Mouse (Mus musculus) spleen, adult 18-20 months (tissue): Measurements from ENCODE around the gene Bcl11a.

Source experiments
- DNase-seq, 2 experiments: peaks; one replicate each; pipeline ENCODE4 v3.0.0; 2022; ENCODE audit warnings: mixed read lengths in 2 of 2

The Bcl11a gene

DNA sequence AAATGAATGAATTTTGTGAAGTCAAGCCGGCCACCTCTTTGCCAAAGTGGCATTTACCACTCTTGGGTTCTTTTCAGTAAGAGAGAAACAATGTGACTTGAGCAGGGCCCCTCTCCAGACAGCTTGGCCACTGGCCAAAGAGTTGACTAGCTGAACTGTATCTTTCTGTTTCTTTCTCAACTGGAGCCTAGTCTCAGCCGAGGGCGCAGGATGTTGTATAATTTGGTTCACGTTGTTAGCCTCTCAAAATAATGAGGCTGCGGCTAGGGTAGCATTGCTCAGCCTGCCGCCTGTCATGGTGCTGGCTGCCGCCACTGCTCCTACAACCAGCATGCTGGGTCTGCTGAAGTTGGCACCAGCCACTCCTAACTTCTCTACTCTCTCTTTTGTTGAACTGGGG is 84.2 kb downstream of the Bcl11a start:
- no peak for DNase-seq

DNA sequence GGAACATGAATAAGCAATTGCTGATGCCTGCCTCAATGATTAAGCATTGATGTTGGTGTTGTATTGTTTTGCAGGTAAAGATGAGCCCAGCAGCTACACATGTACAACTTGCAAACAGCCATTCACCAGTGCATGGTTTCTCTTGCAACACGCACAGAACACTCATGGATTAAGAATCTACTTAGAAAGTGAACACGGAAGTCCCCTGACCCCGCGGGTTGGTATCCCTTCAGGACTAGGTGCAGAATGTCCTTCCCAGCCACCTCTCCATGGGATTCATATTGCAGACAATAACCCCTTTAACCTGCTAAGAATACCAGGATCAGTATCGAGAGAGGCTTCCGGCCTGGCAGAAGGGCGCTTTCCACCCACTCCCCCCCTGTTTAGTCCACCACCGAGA is 85.2 kb downstream of the Bcl11a start:
- no peak for DNase-seq

DNA sequence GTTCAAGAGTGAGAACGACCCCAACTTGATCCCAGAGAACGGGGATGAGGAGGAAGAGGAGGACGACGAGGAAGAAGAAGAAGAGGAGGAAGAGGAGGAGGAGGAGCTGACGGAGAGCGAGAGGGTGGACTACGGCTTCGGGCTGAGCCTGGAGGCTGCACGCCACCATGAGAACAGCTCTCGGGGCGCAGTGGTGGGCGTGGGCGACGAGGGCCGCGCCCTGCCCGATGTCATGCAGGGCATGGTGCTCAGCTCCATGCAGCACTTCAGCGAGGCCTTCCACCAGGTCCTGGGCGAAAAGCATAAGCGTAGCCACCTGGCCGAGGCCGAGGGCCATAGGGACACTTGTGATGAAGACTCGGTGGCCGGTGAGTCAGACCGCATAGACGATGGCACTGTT is 86.2 kb downstream of the Bcl11a start:
- DNase-seq = no peak

- DNase-seq = no peak
These were observed 93.9 kb downstream of the Bcl11a start for GRCm38 (mm10) chr11:24171675-24172285.

- no peak for DNase-seq
These were observed 94.7 kb downstream of the Bcl11a start for GRCm38 (mm10) chr11:24172585-24172984.

DNA sequence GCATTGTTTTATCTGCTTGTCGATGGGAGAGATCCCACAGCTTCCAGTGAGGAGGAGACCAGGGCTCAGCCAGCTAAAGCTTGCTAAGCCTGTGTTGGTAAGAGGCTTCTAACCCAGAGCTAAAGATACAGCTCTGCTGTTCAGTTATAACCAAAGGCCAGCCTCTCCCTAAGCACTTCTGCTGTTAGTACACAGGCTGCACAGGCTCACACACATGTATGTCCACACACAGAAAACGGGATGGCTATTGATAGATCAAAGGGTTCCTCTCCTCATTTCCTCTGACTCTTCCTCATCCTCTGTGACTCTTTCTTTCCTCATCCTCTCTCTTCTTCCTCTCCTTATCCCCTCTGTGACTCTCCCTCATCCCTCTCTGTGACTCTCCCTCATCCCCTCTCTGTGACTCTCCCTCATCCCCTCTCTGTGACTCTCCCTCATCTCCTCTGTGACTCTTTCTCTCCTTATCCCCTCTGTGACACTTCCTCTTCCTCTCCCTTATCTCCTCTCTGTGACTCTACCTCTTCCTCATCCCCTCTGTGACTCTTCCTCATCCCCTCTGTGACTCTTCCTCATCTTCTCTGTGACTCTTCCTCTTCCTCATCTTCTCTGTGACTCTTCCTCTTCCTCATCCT is 96.4 kb downstream of the Bcl11a start:
- DNase-seq = no peak

GRCm38 (mm10) chr11:24177458-24177857 is 99.6 kb downstream of the Bcl11a start:
- DNase-seq = no peak

DNA sequence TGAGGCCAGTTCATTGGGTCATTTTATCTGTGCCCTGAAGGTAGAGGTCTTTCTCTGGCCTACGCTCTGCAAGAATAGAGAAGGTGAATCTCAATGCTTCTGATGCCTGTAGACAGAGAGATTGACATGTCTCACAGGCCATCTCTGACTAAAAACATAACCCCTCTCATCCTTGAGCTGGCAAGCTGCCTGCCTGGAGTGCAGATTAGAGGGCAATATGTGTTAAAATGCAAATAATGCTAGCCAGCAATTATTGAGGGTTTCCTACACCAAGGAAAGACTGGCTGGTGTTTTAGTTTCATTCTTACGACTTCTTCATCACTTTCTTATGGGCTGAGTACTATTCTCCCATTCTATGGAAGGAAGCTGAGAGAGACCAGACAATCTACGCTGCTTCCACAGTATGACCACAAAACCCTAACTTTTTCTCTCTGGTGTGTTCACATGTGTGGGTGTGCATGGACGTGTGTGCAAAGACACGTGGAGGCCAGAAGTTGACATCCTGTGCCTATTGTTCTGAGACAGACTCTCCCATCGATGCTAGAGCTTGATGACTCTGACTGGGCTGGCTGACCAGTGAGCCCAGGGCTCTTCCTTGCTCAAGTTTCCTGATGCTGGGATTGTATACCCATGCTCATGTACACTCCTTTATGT is 101.1 kb downstream of the Bcl11a start:
- DNase-seq = no peak

GRCm38 (mm10) chr11:24180040-24180439 is 102.2 kb downstream of the Bcl11a start:
- DNase-seq = no peak

- DNase-seq = no peak
These were observed 105.6 kb downstream of the Bcl11a start for GRCm38 (mm10) chr11:24183501-24183900.

DNA sequence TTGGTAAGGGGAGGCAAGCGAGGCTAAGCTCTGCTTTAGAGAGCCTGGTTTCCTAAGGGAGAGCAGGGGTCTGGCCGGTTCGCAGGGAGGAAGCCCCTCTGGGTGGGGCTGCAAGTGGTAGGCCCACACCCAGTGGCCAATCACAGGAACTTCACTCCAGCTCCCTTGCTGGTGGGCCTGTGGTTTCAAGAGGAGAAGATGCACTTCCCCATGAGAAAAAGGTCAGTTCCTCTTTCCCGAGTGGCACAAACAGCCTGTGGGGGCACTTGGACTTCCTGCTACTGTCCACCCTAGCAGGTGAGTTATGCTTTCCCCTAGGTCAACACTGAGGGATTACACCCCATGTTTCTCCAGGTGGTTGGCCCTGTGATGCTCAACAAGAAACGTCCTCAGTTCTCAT is 107.1 kb downstream of the Bcl11a start:
- DNase-seq = peak; percentile 59 to 74

DNA sequence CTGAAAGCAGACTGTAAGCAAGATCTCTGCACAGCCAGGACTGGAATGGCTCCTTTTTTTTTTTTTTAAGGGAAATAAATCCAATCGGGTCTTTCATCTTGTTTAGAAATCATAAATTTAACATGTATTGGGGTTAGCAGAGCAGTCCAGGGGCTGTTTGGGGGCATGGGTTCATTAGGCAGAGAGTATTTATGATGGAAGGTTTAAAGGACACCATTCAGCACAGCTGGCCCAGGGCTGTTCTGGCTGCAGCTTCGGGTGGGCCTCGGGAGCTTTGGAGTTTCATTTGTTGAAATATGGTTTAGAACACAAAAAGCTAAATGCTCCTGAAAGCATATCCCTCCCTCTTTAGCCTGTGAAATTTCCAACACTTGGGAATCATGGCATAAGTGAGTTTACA is 112.6 kb downstream of the Bcl11a start:
- no peak for DNase-seq

DNA sequence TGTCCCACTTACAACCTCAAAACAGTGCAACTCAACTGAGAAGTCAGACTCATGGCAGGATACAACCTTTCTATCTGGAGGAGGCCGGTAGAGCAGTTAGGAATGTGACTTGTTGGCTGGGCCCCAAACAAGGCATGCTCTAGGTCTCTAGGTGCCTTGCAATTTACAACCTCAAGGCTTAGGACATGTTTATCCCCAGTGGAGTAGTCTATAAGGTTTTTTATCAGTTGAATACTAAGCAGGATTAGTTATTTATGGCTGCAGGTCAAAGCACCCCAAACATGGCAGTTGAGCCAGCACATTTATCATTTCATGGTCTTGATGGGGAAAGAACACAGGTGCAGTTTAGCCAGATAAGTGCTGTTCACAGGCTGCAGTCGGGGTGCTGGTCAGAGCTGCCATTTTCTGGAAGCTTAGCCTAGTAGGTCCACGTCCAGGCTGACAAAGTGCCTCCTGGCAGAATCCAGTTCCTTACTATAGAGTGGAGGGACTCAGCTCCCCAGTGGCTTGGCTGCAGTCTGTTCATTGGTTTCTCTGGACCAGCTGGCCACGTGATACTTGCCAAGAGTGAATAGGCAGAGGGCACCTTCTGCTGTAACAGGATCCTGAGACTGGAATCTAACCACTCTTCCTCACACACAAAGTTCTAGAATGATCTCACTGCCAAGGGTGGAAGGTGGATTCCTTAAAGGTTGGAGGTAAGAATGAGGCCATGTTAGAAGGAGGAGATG is 118.8 kb downstream of the Bcl11a start:
- DNase-seq = no peak

GRCm38 (mm10) chr11:24197424-24197823 is 119.6 kb downstream of the Bcl11a start:
- no peak for DNase-seq

DNA sequence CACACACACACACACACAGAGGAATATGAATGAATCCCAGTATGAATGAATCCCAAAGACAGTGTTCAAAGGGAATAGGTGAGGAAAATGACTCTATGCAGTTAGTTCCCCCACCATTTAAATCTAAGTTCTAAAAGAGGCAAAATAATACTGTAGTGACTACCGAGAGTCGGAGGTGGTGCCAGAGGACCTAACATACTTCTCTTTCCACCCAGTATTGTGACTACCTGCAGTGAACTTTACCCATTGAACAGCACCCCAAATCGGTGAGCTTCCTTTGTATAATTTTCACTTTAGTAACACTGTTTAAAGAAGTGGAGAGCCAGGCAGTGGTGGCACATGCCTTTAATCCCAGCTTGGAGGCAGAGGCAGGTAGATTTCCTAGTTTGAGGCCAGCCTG is 121.7 kb downstream of the Bcl11a start:
- no peak for DNase-seq

DNA sequence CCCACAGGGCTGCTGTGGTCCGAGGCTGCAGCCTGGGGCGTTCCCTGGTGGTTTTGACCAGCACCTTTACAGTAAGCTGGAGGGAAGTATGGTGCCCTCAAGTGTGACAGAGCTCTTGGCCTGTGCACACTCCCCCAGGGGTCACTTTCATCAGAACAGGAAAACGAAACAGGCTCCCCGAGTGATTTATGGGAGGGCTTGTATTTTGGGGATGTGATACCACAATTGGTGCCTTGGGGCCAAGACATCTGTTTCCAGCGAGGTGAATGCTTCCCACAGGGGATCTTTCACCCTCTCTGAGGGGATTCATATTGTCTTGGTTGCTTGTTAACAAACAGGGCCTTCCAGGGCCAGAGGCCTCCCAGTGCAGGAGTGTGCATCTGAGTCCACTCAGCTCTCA is 122.5 kb downstream of the Bcl11a start:
- DNase-seq = peak; percentile 46 to 51

DNA sequence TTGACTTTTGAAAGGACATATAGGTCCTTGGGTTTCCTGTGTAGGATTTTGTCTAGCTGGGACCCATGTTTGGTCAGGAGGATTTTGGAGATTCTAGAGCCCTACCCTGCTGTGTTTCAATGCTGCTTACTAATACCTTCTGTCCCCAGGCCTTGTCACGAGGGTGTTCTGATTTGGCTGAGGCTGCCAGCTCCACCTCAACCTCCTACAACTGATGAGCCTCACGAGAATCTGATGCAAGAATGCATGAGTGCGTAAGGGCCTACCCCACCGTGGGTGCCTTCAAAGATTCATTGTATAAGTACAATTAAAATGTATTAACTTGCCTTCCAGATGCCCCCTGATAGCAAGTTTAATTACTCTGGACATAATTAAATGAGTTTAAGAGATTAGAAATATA is 123.4 kb downstream of the Bcl11a start:
- DNase-seq = no peak

DNA sequence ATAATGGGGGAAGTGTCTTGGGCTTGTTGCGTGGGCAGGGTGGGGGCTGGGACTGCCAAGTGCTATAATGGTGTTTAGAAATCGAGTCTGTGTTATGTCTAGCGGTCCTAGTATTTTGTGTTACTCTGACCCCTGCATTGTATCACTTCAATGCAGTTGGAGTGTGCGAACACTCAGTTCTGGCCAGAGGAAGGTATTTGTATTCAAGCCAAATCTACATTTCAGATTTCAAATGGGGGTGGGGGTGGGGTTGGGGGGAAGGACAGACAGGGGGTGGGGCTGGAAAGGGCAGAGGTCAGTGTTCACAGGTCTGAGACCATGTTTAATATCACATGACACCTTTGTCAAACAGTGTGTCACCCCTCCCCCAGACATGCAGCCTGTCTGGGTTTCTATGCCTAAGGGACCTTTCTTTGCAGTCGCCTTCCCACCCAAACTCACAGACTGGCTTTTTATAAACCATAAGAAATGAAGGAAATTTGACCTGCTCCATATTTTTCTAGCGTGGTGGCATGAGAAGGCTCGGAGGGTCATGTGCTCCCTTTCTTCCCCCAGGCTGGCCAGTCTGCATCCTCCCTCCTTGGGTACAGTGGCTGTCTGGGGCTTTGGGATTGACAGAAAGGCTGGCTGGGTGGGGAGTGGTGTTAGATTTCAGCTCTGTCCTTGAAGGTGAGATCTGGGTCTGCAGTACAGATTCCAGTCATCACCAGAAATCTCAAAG is 124.9 kb downstream of the Bcl11a start:
- DNase-seq = no peak

DNA sequence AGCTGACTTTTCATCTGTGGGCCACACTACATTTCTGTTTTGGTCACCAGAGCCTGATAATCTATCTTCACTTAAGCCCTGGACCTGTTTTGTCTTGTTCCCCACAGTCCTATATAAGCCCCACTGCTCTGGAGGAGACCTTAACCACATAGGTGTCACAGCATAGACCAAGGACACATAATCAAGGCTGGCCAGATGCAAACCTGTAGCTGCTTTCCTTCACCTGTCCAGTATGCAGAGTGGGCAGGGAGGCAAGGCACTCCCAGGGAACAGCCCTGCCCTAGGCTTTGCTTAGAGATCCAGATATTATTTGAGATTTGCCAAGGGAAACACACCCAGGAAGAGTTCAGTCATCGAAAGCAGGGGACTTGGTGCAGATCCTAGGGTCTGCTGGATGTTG is 125.6 kb downstream of the Bcl11a start:
- no peak for DNase-seq

DNA sequence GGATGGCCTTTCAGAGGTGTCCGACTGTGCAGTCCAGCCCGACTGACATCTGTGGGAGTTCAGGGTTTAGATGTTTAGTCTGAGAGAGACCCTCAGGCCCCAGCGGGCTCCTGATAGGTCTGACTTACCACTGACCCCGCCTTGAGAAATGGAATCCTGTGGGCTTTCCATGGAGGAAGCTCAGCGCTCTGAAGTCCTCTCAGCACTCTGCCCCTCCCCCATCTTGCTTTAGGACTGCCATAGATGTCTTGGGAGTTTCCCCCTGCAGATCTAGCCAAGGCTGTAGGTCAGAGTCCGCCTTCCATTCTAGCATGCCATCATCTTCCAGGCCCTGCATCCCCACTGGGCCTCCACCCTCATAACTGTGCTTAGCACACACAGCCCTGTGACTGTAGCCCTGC is 131.1 kb downstream of the Bcl11a start:
- no peak for DNase-seq

DNA sequence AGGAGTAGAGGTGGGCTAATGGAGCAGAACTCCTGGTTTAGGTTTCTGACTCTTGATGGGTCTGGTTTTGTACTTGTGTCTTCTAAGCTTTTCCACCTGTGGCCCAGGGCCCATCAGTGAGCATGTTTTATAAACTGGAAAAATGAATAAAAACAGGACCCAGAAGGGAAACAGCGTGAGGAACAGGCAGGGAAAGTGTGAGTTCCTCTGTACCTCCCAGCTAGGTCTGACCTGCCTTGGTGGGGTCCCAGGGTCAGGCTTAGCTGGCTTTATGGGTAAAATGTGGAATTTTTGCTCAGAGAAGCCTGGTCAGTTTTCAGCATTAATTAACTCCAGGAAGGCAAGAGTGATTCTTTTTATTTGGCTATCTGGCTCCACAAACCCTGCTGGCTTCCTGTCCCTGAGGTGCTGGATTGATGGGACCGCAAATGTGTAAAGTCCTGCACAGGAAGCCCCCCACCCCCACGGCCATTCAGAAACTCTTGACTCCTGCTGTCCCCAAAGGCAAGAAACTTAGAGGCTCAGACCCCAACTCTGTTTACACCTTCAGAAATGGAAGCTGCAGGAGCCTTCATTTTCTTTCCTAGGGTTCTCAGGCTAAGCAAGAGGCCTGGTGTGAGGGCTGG is 136.8 kb downstream of the Bcl11a start:
- DNase-seq = no peak

GRCm38 (mm10) chr11:24217741-24218333 is 140.0 kb downstream of the Bcl11a start:
- no peak for DNase-seq
